Mouse (Mus musculus) heart, adult 2 months (tissue): ENCODE data around the gene Krt18.

ENCODE experiments used
- CTCF ChIP-seq: fragments of 200-600 bp; IDR thresholded peaks from 2 replicates; pipeline ENCODE4 v1.8.1; 2022; ENCODE audit warnings: antibody characterized with exemption, mild to moderate bottlenecking, moderate library complexity
- POLR2A ChIP-seq: fragments of 200-500 bp; IDR thresholded peaks from 2 replicates; pipeline ENCODE4 v1.6.1; 2011; ENCODE audit warnings: mild to moderate bottlenecking, low read depth, low read length, control low read depth; ENCODE audit not compliant: insufficient read depth

DNA sequence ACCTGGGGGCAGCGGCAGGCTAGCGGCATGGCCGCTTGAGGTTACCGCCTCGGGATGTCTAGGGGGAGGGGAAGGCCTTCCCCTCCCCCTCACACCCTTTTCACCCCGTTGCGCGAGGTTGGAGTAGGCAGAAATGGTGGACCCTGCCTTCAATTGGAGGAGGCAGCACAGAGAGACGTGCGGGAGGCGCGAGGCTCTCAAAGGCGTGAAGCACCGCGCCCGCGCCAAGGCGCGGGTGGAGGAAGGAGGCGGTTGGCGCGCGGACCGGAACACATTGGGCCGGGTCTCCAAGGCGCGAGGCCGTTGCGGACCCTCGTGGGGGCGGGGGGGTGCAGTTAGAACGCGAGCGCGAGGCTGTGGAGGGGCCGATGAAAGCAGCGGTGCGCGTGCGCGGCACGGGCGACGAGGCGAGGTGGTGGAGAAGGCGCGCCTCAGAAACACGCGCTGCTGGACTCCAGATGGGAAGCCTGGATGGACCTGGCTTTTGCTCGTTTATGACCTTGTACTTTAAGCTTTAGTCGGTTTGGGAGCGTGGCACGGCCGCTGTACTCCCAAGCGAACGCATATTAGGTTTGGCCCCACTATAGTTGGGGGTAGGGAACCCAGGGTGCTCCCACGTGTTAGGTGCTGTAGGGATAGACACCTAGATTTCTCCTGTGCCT is 46.2 kb downstream of the Krt18 start:
- no peak for TF ChIP-seq CTCF
- no peak for TF ChIP-seq POLR2A
